Mouse (Mus musculus): Measurements from ENCODE around the gene Smyd1. TPM values are rescaled to one million over a fixed set of nuclear protein-coding genes. Genes with fewer than 3 reads are reported as not detected.

Gene Smyd1
- polyA plus RNA-seq, 1 experiment from 2014 or later, result 0.21 TPM

GRCm38 (mm10) chr6:71298751-71299150 is 23.3 kb downstream of the Smyd1 start:
- Histone ChIP-seq H3K27ac (ENCODE audit: low read depth, low read length) (no peak overlapping the region), H3K36me3 (ENCODE audit: control insufficient read depth, insufficient read depth, low read length) (no peaks in the 10 kb centered on the region), H3K9ac (ENCODE audit: low read depth, low read length) (no peak overlapping the region), H3K4me2 (ENCODE audit: low read length) (no peak overlapping the region), H3K9me3 (ENCODE audit: control insufficient read depth, low read length) (no peaks in the 10 kb centered on the region), H3K27me3 (replicated peaks; ENCODE audit: control insufficient read depth, insufficient read depth, low read length) (no peaks in the 10 kb centered on the region), H3K4me3 (ENCODE audit: low read length) (no peak overlapping the region), H3K4me1 (ENCODE audit: control insufficient read depth, insufficient read depth, low read depth, low read length) (no peaks in the 10 kb centered on the region)
- no peak for ATAC-seq
- 36% methylated on average over 3 of the region's 3 CpGs for WGBS

GRCm38 (mm10) chr6:71298051-71298450 is 24.0 kb downstream of the Smyd1 start:
- no peak overlapping the region for H3K4me2 ChIP-seq (ENCODE audit: low read length)
- H3K9me3 ChIP-seq (ENCODE audit: control insufficient read depth, low read length), result no peaks in the 10 kb centered on the region
- no peak overlapping the region for H3K27ac ChIP-seq (ENCODE audit: low read depth, low read length)
- H3K9ac ChIP-seq (ENCODE audit: low read depth, low read length), result no peak overlapping the region
- WGBS, result 65% methylated on average over 2 of the region's 2 CpGs
- no peak for ATAC-seq
- H3K4me1 ChIP-seq (ENCODE audit: control insufficient read depth, insufficient read depth, low read depth, low read length), result no peaks in the 10 kb centered on the region
- H3K27me3 ChIP-seq (replicated peaks; ENCODE audit: control insufficient read depth, insufficient read depth, low read length), result no peaks in the 10 kb centered on the region
- no peak overlapping the region for H3K4me3 ChIP-seq (ENCODE audit: low read length)
- H3K36me3 ChIP-seq (ENCODE audit: control insufficient read depth, insufficient read depth, low read length), result no peaks in the 10 kb centered on the region

GRCm38 (mm10) chr6:71295303-71295702 is 26.7 kb downstream of the Smyd1 start:
- ATAC-seq, result no peak
- no peaks in the 10 kb centered on the region for H3K36me3 ChIP-seq (ENCODE audit: control insufficient read depth, insufficient read depth, low read length)
- H3K9me3 ChIP-seq (ENCODE audit: control insufficient read depth, low read length), result no peaks in the 10 kb centered on the region

DNA sequence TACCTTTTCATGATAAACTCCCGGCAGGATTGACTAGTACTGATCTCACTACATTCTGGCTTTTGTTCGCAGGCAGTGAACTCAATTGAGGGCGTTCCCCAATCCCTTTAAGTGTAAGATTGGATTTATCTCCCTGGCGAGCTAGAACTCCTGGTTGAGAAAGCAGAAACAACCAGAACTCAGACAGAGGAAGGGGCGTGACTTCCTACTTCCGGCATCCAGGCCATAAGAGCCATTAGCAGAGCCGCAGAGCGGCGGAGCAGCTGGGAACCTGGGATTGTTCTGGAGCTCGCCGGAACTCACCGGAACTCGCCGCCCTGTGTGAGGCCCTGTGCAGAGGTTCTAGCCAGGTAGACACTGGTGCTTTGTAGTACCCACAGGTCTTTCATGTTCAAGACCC is 28.5 kb downstream of the Smyd1 start:
- H3K4me3 ChIP-seq (ENCODE audit: low read length), result no peak overlapping the region
- no peak overlapping the region for H3K4me2 ChIP-seq (ENCODE audit: low read length)
- no peak overlapping the region for H3K27ac ChIP-seq (ENCODE audit: low read depth, low read length)
- no peaks in the 10 kb centered on the region for H3K36me3 ChIP-seq (ENCODE audit: control insufficient read depth, insufficient read depth, low read length)
- 84% methylated on average over 14 of the region's 14 CpGs for WGBS
- no peaks in the 10 kb centered on the region for H3K27me3 ChIP-seq (replicated peaks; ENCODE audit: control insufficient read depth, insufficient read depth, low read length)
- H3K4me1 ChIP-seq (ENCODE audit: control insufficient read depth, insufficient read depth, low read depth, low read length), result no peaks in the 10 kb centered on the region
- H3K9me3 ChIP-seq (ENCODE audit: control insufficient read depth, low read length), result no peaks in the 10 kb centered on the region
- no peak for ATAC-seq
- H3K9ac ChIP-seq (ENCODE audit: low read depth, low read length), result no peak overlapping the region

More at GRCm38 (mm10) chr6:71295303-71295702, 26.7 kb downstream of the Smyd1 start:
- Histone ChIP-seq H3K9ac (ENCODE audit: low read depth, low read length) (no peak overlapping the region), H3K4me1 (ENCODE audit: control insufficient read depth, insufficient read depth, low read depth, low read length) (no peaks in the 10 kb centered on the region), H3K27me3 (replicated peaks; ENCODE audit: control insufficient read depth, insufficient read depth, low read length) (no peaks in the 10 kb centered on the region), H3K27ac (ENCODE audit: low read depth, low read length) (no peak overlapping the region), H3K4me3 (ENCODE audit: low read length) (no peak overlapping the region), H3K4me2 (ENCODE audit: low read length) (no peak overlapping the region)
- 70% methylated on average over 6 of the region's 6 CpGs for WGBS

DNA sequence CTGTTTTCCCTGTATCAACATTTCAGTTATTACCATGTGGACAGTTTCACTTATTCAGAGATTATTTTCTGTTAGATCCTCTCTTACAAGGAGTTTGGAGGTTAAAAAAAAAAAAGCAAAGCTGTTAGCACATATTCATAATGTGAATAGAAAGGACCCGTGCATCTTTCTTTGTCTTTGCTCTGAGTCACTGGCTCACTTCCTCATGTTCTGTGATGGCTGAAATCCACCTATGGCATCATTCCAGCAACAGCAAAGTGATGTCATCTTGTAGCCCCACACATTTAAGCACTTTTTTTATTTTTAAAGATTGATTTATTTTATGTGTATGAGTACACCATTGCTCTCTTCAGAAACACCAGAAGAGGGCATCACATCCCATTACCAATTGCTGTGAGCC is 42.6 kb downstream of the Smyd1 start:
- peaks cover 4% of the 10 kb centered on the region; the same call in 1 of the 2 replicates for H3K36me3 ChIP-seq (ENCODE audit: control insufficient read depth, insufficient read depth, low read length)
- no peak overlapping the region for H3K9ac ChIP-seq (ENCODE audit: low read depth, low read length)
- no peak overlapping the region for H3K4me3 ChIP-seq (ENCODE audit: low read length)
- no peak overlapping the region for H3K27ac ChIP-seq (ENCODE audit: low read depth, low read length)
- H3K9me3 ChIP-seq (ENCODE audit: control insufficient read depth, low read length), result no peaks in the 10 kb centered on the region
- ATAC-seq, result no peak
- no peak overlapping the region for H3K4me2 ChIP-seq (ENCODE audit: low read length)
- H3K27me3 ChIP-seq (replicated peaks; ENCODE audit: control insufficient read depth, insufficient read depth, low read length), result no peaks in the 10 kb centered on the region
- H3K4me1 ChIP-seq (ENCODE audit: control insufficient read depth, insufficient read depth, low read depth, low read length), result no peaks in the 10 kb centered on the region
- 51% methylated on average over 1 of the region's 1 CpGs for WGBS

DNA sequence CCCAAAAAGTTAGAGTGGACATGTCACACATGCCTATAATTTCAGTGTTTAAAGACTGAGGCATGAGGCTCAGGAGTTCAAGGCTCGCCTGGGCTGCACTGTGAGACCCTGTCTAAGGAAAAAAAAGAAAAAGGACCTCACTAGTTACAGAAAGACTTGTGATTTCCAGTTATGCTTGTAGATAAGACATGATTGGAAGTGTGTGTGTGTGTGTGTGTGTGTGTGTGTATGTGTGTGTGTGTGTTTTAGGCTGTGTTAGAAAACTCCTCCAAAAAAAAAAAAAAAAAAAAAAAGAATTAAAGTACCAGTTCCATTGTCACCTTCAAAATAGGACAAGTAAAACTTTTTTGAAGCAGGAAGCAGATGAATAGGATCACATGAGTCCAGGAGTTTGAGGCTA is 47.4 kb downstream of the Smyd1 start:
- Histone ChIP-seq H3K36me3 (ENCODE audit: control insufficient read depth, insufficient read depth, low read length) (no peaks in the 10 kb centered on the region), H3K4me3 (ENCODE audit: low read length) (no peak overlapping the region), H3K9ac (ENCODE audit: low read depth, low read length) (no peak overlapping the region), H3K4me2 (ENCODE audit: low read length) (no peak overlapping the region), H3K27me3 (replicated peaks; ENCODE audit: control insufficient read depth, insufficient read depth, low read length) (no peaks in the 10 kb centered on the region), H3K9me3 (ENCODE audit: control insufficient read depth, low read length) (no peaks in the 10 kb centered on the region), H3K27ac (ENCODE audit: low read depth, low read length) (no peak overlapping the region), H3K4me1 (ENCODE audit: control insufficient read depth, insufficient read depth, low read depth, low read length) (peaks cover 9% of the 10 kb centered on the region)
- 90% methylated on average over 1 of the region's 1 CpGs for WGBS
- no peak for ATAC-seq

DNA sequence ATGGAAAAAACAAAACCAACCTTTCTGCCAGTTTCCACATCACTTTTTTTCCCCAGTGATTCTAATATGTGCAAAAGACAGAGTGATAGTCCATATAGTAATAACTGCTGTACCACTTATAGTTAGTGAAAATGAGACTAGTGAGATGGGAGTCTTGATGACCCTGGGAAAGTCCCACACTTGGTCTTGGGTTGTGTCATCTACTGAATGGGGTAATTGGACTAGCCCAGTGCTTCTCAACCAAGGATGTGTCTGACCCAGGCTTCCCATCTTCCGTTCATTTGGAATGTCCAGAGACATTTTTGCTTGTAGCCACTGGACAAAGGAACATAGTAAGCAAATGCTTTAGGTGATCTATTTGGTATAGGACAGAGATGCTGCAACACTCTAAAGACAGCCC is 48.3 kb downstream of the Smyd1 start:
- no peak for ATAC-seq
- 100% methylated on average over 1 of the region's 1 CpGs for WGBS

DNA sequence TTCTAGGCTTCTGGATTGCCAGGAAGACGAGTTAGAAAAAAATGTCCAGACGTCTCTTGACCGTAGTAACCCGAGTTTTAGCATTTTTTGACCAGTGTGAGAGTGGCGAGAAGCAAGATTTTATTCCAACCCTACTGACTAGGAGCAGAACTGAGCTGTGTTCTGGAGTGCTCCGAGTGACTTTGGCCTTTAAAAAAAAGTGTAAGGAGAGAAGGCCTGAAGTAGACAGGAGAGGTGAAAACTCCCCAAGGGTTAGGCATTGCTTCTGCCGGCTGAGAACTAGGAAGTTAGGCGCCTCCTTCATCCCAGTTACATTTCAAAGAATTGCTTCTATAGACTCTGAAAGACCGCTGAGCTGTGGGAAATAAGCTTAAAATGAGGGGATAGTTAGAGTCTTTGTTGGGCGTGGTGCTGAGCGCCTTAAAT is 49.7 kb downstream of the Smyd1 start:
- peak; percentile 6 for ATAC-seq
- Histone ChIP-seq H3K9ac (ENCODE audit: low read depth, low read length) (peak overlapping the region; percentile 81), H3K9me3 (ENCODE audit: control insufficient read depth, low read length) (no peaks in the 10 kb centered on the region), H3K4me2 (ENCODE audit: low read length) (peak overlapping the region; percentile 72), H3K27ac (ENCODE audit: low read depth, low read length) (peak overlapping the region; percentile 90), H3K36me3 (ENCODE audit: control insufficient read depth, insufficient read depth, low read length) (no peaks in the 10 kb centered on the region), H3K4me3 (ENCODE audit: low read length) (peak overlapping the region; percentile 56), H3K4me1 (ENCODE audit: control insufficient read depth, insufficient read depth, low read depth, low read length) (peaks cover 9% of the 10 kb centered on the region), H3K27me3 (replicated peaks; ENCODE audit: control insufficient read depth, insufficient read depth, low read length) (no peaks in the 10 kb centered on the region)
- under 1% methylated on average over 11 of the region's 11 CpGs for WGBS

More for the DNA sequence above, 48.3 kb downstream of the Smyd1 start:
- Histone ChIP-seq H3K4me2 (ENCODE audit: low read length) (no peak overlapping the region), H3K4me1 (ENCODE audit: control insufficient read depth, insufficient read depth, low read depth, low read length) (peaks cover 9% of the 10 kb centered on the region), H3K9me3 (ENCODE audit: control insufficient read depth, low read length) (no peaks in the 10 kb centered on the region), H3K9ac (ENCODE audit: low read depth, low read length) (no peak overlapping the region), H3K4me3 (ENCODE audit: low read length) (no peak overlapping the region), H3K27me3 (replicated peaks; ENCODE audit: control insufficient read depth, insufficient read depth, low read length) (no peaks in the 10 kb centered on the region), H3K36me3 (ENCODE audit: control insufficient read depth, insufficient read depth, low read length) (no peaks in the 10 kb centered on the region), H3K27ac (ENCODE audit: low read depth, low read length) (no peak overlapping the region)

DNA sequence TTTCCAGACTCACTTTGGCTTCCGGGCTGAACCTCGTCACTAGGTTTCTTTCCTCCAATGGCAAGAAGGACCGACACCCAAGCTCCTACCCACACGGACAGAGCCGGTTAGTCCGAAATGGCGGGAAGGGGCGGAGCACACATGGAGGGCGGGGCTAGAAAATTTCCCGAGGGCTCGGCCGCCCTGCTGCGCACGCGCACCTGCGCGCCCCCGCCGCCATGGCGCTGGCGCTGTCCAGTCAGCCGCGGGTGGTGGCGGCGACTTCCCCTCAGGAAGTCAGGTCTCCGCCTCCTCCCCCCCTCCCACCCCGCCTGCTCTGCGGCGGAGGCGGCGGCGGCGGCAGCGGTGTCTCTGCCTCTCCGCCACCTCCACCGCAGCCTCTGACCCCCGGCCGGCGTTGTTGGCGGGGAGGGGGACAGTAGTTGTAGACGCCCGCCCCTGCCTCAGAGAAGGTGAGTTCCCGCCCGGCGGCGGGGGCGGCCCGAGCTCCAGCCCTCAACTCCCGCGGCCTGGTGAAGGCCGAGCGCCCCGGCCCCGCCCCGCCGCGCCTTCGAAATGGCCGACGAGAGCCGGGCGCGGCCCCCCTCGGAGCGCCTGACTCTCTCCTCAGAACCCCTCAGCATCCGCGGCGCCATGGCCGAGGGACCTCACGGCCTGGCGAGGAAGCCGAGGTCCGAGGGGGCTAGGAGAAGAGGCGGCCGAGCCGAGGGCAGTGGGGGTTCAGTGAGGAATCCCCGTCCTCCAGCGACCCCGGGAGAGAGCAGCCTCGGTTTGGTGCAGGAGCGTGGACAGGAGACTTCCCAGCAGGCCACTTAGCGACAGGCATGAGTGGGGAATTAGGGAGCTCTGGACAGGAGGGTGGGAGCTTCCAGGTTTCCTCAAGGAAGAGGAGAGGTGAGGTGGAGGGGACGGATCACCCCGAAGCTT is 50.4 kb downstream of the Smyd1 start, which contains the start of gene Krcc1:
Gene Krcc1 (plus strand): TSS at position 289 of the 927 bp plus-strand sequence.
- Histone ChIP-seq H3K4me1 (ENCODE audit: control insufficient read depth, insufficient read depth, low read depth, low read length) (peaks cover 9% of the 10 kb centered on the region), H3K9ac (ENCODE audit: low read depth, low read length) (peak within 1 kb of the TSS; percentile 81), H3K36me3 (ENCODE audit: control insufficient read depth, insufficient read depth, low read length) (no peaks in the 10 kb centered on the region), H3K4me2 (ENCODE audit: low read length) (peak within 1 kb of the TSS; percentile 72), H3K9me3 (ENCODE audit: control insufficient read depth, low read length) (no peaks in the 10 kb centered on the region), H3K27me3 (replicated peaks; ENCODE audit: control insufficient read depth, insufficient read depth, low read length) (no peaks in the 10 kb centered on the region), H3K27ac (ENCODE audit: low read depth, low read length) (peak within 1 kb of the TSS; percentile 90), H3K4me3 (ENCODE audit: low read length) (peak within 1 kb of the TSS; percentile 56)
- ATAC-seq, result peak; percentile 95
- WGBS, result under 1% methylated on average over 82 of the region's 84 CpGs
